Mouse (Mus musculus): Measurements from ENCODE around the gene Kcnk12. TPM values are rescaled to one million over a fixed set of nuclear protein-coding genes. Genes with fewer than 3 reads are reported as not detected.

The Kcnk12 gene
- polyA plus RNA-seq, 1 experiment from 2014 or later, result 0.14 TPM

DNA sequence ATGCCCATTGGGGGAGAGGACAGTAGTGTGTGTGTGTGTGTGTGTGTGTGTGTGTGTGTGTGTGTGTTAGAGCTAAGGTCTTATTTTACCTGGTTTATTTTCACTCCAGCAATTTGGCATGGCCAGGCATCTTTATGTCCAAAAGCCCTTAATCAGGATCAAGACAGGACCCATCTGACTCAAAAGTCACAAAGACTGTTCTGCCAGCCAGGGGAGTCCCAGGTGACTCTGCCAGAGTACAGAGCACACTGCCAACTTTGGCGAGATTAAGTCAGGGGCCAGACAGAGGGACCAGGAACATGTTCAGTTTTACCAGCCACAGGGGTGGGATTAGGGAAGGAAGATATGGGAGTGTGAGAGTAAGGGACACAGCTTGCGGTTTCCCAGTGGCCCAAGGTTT lies 12.9 kb downstream of the Kcnk12 start:
- ATAC-seq (ENCODE audit: insufficient number of reproducible peaks, insufficient read depth, low FRiP score, low TSS enrichment, low read depth), result no peak
- 0 out of 2 replicates have a peak, but pooled peaks cover under 1% of the 10 kb centered on the region for H3K27me3 ChIP-seq
- no peak overlapping the region for H3K27ac ChIP-seq
- no peak overlapping the region for H3K9ac ChIP-seq (replicated peaks)
- 80% methylated on average over 2 of the region's 2 CpGs for whole genome bisulfite sequencing
- no peak overlapping the region for H3K4me2 ChIP-seq
- no peak overlapping the region for H3K4me3 ChIP-seq (replicated peaks)
- no peaks in the 10 kb centered on the region for H3K36me3 ChIP-seq
- H3K9me3 ChIP-seq, result no peaks in the 10 kb centered on the region
- no peaks in the 10 kb centered on the region for H3K4me1 ChIP-seq (replicated peaks)

DNA sequence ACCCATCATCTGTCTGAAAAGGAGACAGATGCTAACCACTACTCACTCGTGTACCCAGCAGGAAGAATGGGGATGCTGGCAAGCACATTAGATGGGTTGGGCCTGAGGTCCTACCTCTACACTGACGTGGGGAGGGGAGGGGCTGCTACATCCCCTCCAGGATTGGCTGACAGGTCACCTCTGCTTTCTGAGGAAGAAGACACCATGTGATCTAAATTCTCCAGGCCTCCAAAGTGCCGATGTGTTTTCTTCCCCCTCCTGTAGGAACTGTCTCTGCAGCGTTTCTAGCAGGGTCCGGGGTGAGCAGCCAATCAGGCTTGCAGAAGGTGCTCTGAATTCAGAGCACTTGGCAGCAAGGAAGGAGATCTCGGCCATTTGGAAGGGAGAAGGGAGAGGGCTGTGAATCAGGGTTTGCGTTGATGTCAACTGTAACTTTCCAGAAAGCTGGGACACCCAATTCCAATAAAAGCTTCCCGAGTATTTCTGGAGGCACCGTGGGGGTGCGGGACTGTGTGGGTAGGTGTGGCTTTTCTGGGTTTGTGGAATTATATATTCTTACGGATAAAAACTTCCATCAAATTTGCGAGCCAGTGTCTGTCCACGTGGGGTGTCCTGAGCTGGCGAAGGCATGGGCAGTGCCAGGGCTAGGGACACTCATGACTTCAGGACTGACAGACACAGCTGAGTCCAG lies 13.5 kb downstream of the Kcnk12 start:
- Histone ChIP-seq H3K4me1 (replicated peaks) (no peaks in the 10 kb centered on the region), H3K36me3 (no peaks in the 10 kb centered on the region), H3K4me2 (no peak overlapping the region), H3K27me3 (no peaks in the 10 kb centered on the region), H3K9me3 (no peaks in the 10 kb centered on the region), H3K4me3 (replicated peaks) (no peak overlapping the region), H3K27ac (no peak overlapping the region), H3K9ac (replicated peaks) (no peak overlapping the region)
- ATAC-seq (ENCODE audit: insufficient number of reproducible peaks, insufficient read depth, low FRiP score, low TSS enrichment, low read depth), result no peak
- WGBS, result 58% methylated on average over 14 of the region's 14 CpGs

DNA sequence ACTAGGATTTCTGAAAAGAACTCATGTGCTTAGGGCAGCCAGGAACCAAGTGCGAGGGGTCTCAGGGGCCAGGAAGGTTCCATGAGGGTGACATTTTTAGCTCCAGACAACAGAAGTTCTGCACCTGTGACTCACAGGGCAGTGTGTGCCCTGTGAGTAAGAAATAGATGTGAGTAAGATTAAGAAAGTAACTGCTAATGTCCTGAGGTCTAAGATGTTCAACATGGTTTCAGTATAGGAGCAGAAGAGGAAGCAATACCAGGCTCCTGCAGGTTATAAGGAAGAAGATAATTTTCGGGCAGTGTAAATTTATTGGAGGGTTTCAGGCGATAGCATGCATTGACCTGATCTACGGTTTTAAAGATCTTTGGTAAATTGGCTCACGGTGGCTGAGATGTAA lies 16.6 kb downstream of the Kcnk12 start:
- WGBS, result 88% methylated on average over 5 of the region's 5 CpGs
- ATAC-seq (ENCODE audit: insufficient number of reproducible peaks, insufficient read depth, low FRiP score, low TSS enrichment, low read depth), result no peak

DNA sequence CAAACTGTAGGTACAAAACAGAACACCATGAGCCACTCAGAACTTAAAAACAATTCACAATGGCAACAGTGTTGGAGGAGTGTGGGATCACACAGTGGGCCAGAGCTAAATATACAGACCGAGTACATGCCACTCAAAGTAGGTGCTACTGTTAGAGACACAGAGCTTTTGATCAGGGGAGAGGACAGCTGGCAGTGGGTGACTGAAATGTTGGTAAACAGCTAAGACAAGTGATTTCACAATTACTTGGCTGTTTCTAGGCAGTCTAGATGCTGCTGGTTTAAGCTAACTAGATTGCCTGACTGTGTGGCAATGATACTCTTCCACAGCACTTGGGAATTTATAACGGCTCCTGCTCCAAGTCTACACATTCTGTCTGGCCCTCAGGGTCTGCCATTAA lies 17.6 kb downstream of the Kcnk12 start:
- Histone ChIP-seq H3K4me3 (replicated peaks) (no peak overlapping the region), H3K4me1 (replicated peaks) (peaks cover 10% of the 10 kb centered on the region; the same call in 1 of the 2 replicates), H3K27ac (no peak overlapping the region), H3K36me3 (no peaks in the 10 kb centered on the region), H3K9me3 (no peaks in the 10 kb centered on the region), H3K9ac (replicated peaks) (no peak overlapping the region), H3K27me3 (no peaks in the 10 kb centered on the region), H3K4me2 (no peak overlapping the region)
- 40% methylated on average over 2 of the region's 2 CpGs for WGBS
- no peak for ATAC-seq (ENCODE audit: insufficient number of reproducible peaks, insufficient read depth, low FRiP score, low TSS enrichment, low read depth)

More for the DNA sequence above, 16.6 kb downstream of the Kcnk12 start:
- no peak overlapping the region for H3K4me3 ChIP-seq (replicated peaks)
- no peaks in the 10 kb centered on the region for H3K9me3 ChIP-seq
- no peaks in the 10 kb centered on the region for H3K27me3 ChIP-seq
- H3K27ac ChIP-seq, result no peak overlapping the region
- H3K4me2 ChIP-seq, result no peak overlapping the region
- peaks cover 10% of the 10 kb centered on the region; the same call in 1 of the 2 replicates for H3K4me1 ChIP-seq (replicated peaks)
- H3K36me3 ChIP-seq, result no peaks in the 10 kb centered on the region
- no peak overlapping the region for H3K9ac ChIP-seq (replicated peaks)

DNA sequence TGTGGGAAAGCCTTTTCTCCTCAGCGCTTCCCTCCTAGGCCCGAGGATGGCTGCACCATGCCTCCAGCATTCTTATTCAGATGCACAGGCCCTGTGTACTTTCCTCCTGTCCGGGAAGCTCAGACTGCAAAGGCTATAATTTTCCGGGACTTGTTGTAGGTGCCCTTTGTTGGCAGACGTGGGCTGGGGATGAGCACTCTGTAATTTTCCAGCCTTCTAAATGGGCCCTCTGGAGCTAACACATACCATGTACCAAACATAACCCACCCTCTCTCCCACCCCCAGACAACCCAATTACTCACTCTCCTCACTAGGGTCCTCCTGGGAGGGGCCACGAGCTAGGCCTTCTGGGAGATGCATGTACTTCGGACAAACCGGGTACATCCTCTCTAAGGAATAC lies 22.8 kb downstream of the Kcnk12 start:
- H3K4me2 ChIP-seq, result no peak overlapping the region
- H3K27me3 ChIP-seq, result no peaks in the 10 kb centered on the region
- no peak overlapping the region for H3K27ac ChIP-seq
- no peak overlapping the region for H3K4me3 ChIP-seq (replicated peaks)
- no peaks in the 10 kb centered on the region for H3K9me3 ChIP-seq
- no peak for ATAC-seq (ENCODE audit: insufficient number of reproducible peaks, insufficient read depth, low FRiP score, low TSS enrichment, low read depth)
- no peak overlapping the region for H3K9ac ChIP-seq (replicated peaks)
- WGBS, result 85% methylated on average over 8 of the region's 8 CpGs
- no peaks in the 10 kb centered on the region for H3K36me3 ChIP-seq
- peaks cover 10% of the 10 kb centered on the region; the same call in 1 of the 2 replicates for H3K4me1 ChIP-seq (replicated peaks)

DNA sequence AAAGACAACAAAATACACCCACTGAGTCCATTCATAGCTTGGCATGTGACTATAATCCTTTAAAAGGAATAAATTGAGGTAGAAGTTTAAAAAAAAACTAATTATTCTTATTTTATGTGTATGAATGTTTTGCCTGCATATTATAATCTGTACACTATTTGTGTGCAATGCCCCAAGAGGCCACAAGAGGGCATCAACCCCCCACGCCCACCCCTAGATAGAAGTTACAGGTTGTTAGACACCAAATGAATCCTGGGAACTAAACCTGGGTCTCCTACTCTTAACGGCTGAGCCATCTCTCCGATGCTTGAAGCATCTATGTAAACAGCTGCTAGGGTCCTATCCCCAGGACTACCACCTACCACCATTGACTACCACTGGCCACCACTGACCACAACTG lies 24.6 kb downstream of the Kcnk12 start:
- no peaks in the 10 kb centered on the region for H3K27me3 ChIP-seq
- WGBS, result 81% methylated on average over 3 of the region's 3 CpGs
- H3K4me1 ChIP-seq (replicated peaks), result peaks cover under 1% of the 10 kb centered on the region; the same call in 1 of the 2 replicates
- H3K4me3 ChIP-seq (replicated peaks), result no peak overlapping the region
- H3K4me2 ChIP-seq, result no peak overlapping the region
- H3K27ac ChIP-seq, result no peak overlapping the region
- H3K9ac ChIP-seq (replicated peaks), result no peak overlapping the region
- H3K36me3 ChIP-seq, result no peaks in the 10 kb centered on the region
- H3K9me3 ChIP-seq, result 0 out of 2 replicates have a peak, but pooled peaks cover 4% of the 10 kb centered on the region
- no peak for ATAC-seq (ENCODE audit: insufficient number of reproducible peaks, insufficient read depth, low FRiP score, low TSS enrichment, low read depth)

DNA sequence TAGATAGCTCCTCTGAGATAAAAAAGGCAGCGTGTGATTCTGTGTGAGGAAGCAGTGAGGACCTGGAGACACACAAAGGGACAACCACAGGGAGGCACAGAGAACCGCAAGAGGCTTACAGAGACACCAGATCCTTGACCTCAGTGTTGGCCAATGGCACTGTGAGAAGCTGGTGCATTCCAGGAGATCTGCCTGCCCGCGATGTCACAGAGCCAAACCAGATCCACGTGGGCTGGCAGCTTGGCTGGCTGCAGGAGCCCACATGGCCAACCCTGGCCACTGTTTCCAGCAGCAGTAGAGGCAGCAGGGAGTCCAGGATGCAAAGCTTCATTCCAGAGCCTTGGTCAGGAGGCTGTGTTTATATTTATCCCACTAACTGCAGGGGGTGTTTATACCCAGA lies 27.0 kb downstream of the Kcnk12 start:
- WGBS, result 46% methylated on average over 5 of the region's 5 CpGs
- Histone ChIP-seq H3K9ac (replicated peaks) (no peak overlapping the region), H3K4me3 (replicated peaks) (no peak overlapping the region), H3K27ac (no peak overlapping the region), H3K9me3 (0 out of 2 replicates have a peak, but pooled peaks cover 4% of the 10 kb centered on the region), H3K4me2 (no peak overlapping the region), H3K27me3 (no peaks in the 10 kb centered on the region), H3K4me1 (replicated peaks) (no peaks in the 10 kb centered on the region), H3K36me3 (no peaks in the 10 kb centered on the region)
- no peak for ATAC-seq (ENCODE audit: insufficient number of reproducible peaks, insufficient read depth, low FRiP score, low TSS enrichment, low read depth)

DNA sequence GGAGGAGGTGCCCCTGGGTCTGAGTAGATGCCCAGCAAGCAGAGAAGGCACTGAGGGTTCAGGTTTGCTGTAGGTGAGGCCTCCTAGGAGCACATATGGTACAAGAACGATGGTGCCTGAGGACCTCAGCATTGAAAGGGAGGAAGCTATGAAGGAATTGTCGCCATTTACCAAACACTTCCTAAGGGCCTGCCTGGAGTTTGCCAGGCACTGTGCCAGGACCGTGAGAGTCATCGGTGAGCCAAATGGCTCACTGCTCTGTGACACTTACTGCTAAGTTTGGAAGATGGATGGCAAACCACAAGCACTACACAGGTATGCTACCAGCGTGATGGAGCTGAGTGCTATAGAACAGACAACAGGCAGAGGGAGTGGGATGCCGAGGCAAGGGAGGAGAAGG lies 30.9 kb downstream of the Kcnk12 start:
- H3K4me1 ChIP-seq (replicated peaks), result no peaks in the 10 kb centered on the region
- H3K4me3 ChIP-seq (replicated peaks), result no peak overlapping the region
- H3K27me3 ChIP-seq, result no peaks in the 10 kb centered on the region; the same call in 1 of the 2 replicates
- no peak overlapping the region for H3K9ac ChIP-seq (replicated peaks)
- H3K4me2 ChIP-seq, result no peak overlapping the region
- 82% methylated on average over 6 of the region's 6 CpGs for WGBS
- H3K27ac ChIP-seq, result no peak overlapping the region
- H3K9me3 ChIP-seq, result 0 out of 2 replicates have a peak, but pooled peaks cover 4% of the 10 kb centered on the region
- H3K36me3 ChIP-seq, result no peaks in the 10 kb centered on the region
- no peak for ATAC-seq (ENCODE audit: insufficient number of reproducible peaks, insufficient read depth, low FRiP score, low TSS enrichment, low read depth)

DNA sequence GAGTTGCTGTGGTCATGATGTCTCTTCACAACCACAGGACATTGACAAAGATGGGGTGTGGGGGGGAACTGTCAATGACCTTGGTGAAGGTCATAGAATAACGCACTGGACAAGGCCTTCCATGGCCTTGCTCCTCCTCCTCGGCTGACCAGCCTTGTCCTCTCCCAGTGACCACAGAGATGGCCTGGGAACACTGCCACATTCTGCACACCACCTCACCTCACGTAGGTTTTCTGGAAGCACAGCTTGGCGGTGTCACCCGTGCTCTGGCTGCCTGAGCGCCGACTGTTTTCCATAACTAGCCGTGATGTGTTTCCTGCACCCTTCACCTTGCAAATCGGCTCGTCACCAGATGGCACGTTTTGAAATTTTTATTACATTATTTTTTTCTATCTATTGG lies 32.8 kb downstream of the Kcnk12 start:
- H3K4me1 ChIP-seq (replicated peaks), result no peaks in the 10 kb centered on the region
- no peak overlapping the region for H3K4me2 ChIP-seq
- H3K9ac ChIP-seq (replicated peaks), result no peak overlapping the region
- H3K27me3 ChIP-seq, result no peaks in the 10 kb centered on the region; the same call in 1 of the 2 replicates
- no peak overlapping the region for H3K27ac ChIP-seq
- WGBS, result 92% methylated on average over 11 of the region's 11 CpGs
- no peaks in the 10 kb centered on the region for H3K36me3 ChIP-seq
- no peak overlapping the region for H3K4me3 ChIP-seq (replicated peaks)
- no peak for ATAC-seq (ENCODE audit: insufficient number of reproducible peaks, insufficient read depth, low FRiP score, low TSS enrichment, low read depth)
- 0 out of 2 replicates have a peak, but pooled peaks cover 4% of the 10 kb centered on the region for H3K9me3 ChIP-seq

DNA sequence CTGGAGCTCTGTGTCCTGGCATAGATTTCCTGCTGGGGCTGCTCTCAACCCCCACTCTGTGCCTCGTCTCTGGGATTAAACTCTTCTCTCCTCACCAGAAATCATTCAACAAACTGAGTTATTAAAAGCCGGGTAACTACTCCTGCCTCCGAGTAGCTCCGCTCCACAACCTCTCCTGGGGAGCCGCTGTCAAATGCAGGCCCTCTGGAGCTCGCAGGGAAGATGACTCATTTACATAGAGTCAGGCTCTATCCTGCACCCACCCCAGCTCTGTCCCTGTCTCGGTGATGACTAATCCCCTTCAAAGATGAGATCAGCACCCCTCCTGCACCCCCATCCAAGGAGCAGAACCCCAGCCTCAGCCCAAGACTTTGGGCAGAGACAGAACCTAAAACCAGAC lies 34.6 kb downstream of the Kcnk12 start:
- Histone ChIP-seq H3K9me3 (no peaks in the 10 kb centered on the region), H3K27me3 (no peaks in the 10 kb centered on the region; the same call in 1 of the 2 replicates), H3K27ac (no peak overlapping the region), H3K4me1 (replicated peaks) (no peaks in the 10 kb centered on the region), H3K4me3 (replicated peaks) (no peak overlapping the region), H3K36me3 (no peaks in the 10 kb centered on the region), H3K4me2 (no peak overlapping the region), H3K9ac (replicated peaks) (no peak overlapping the region)
- 59% methylated on average over 7 of the region's 7 CpGs for WGBS
- no peak for ATAC-seq (ENCODE audit: insufficient number of reproducible peaks, insufficient read depth, low FRiP score, low TSS enrichment, low read depth)

DNA sequence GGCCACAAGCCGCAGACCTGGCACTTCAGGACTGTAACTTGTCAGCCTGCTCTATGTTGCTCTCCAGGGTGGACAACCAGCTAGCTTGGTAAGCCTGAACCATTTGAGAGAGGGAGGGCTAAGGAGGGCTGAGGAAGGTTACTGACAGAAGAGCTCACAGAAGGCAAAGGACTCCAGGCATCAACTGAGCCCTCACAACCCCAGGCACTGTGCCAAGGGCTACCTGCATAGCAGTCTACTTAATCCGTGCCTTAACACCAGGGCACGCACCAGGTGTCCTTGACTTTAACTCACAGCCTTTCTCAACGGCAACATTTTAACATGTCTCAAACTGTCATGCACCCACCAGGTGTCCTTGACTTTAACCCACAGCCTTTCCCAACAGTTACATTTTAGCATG lies 37.5 kb downstream of the Kcnk12 start:
- Histone ChIP-seq H3K4me1 (replicated peaks) (no peaks in the 10 kb centered on the region), H3K9me3 (no peaks in the 10 kb centered on the region), H3K4me2 (no peak overlapping the region), H3K4me3 (replicated peaks) (no peak overlapping the region), H3K9ac (replicated peaks) (no peak overlapping the region), H3K27ac (no peak overlapping the region), H3K27me3 (no peaks in the 10 kb centered on the region; the same call in 1 of the 2 replicates), H3K36me3 (no peaks in the 10 kb centered on the region)
- 85% methylated on average over 4 of the region's 4 CpGs for WGBS
- ATAC-seq (ENCODE audit: insufficient number of reproducible peaks, insufficient read depth, low FRiP score, low TSS enrichment, low read depth), result no peak
